Mouse (Mus musculus) intestine, embryonic 15.5 days (tissue): ENCODE results near the gene Cox4i2. TPM values are rescaled to one million over a fixed set of nuclear protein-coding genes. Genes with fewer than 3 reads are reported as not detected.
A peak's percentile ranks its signal among the peaks of the same experiment; 100 is the strongest.

Experiments used
- ATAC-seq: fragments of 200-750 bp; cut with Nextera tagmentation; 2 replicates; pipeline ENCODE4 v1.8.0; 2017; ENCODE audit warnings: moderate TSS enrichment, moderate library complexity
- H3K27ac ChIP-seq: fragments of 300-500 bp; sonication (generic); 2 replicates; pipeline ENCODE4 v1.5.1; 2015; ENCODE audit warnings: mild to moderate bottlenecking, inconsistent platforms
- H3K27me3 ChIP-seq: fragments of 300-500 bp; sonication (generic); replicated peaks from 2 replicates; pipeline ENCODE4 v1.6.1; 2015; ENCODE audit warnings: inconsistent platforms
- H3K36me3 ChIP-seq: fragments of 300-500 bp; sonication (generic); 2 replicates; pipeline ENCODE4 v1.6.1; 2015; ENCODE audit warnings: inconsistent platforms
- H3K4me1 ChIP-seq: fragments of 300-500 bp; sonication (generic); replicated peaks from 2 replicates; pipeline ENCODE4 v1.6.1; 2015; ENCODE audit warnings: inconsistent platforms
- H3K4me2 ChIP-seq: fragments of 300-500 bp; sonication (generic); replicated peaks from 2 replicates; pipeline ENCODE4 v1.6.1; 2015; ENCODE audit warnings: mild to moderate bottlenecking, inconsistent platforms
- H3K4me3 ChIP-seq: fragments of 300-500 bp; sonication (generic); replicated peaks from 2 replicates; pipeline ENCODE4 v1.5.1; 2015; ENCODE audit warnings: inconsistent platforms
- H3K9ac ChIP-seq: fragments of 300-500 bp; sonication (generic); 2 replicates; pipeline ENCODE4 v1.6.1; 2015; ENCODE audit warnings: inconsistent platforms
- H3K9me3 ChIP-seq: fragments of 300-500 bp; sonication (generic); 2 replicates; pipeline ENCODE4 v1.6.1; 2016; ENCODE audit warnings: inconsistent platforms
- WGBS: fragments of 180-500 bp; shearing (Covaris S2); methylation state at CpG from one replicate; pipeline ENCODE4 v1.1.7; 2015; 5-methylcytosine and 5-hydroxymethylcytosine counted together
- polyA plus RNA-seq: library from polyadenylated mRNA; unstranded; fragments of >200 nt; fragmentation: Nextera tagmentation; extraction: Ambion mirVana; gene quantifications from 2 replicates; pipeline ENCODE4 v1.2.1, GENCODE M21; 2015

Cox4i2 gene
- 12.2 and 14.2 TPM in 2 replicates for polyA plus RNA-seq

- Histone ChIP-seq H3K27me3 (no peaks in the 10 kb centered on the region), H3K4me1 (peaks cover 10% of the 10 kb centered on the region; the same call in 1 of the 2 replicates), H3K36me3 (no peaks in the 10 kb centered on the region), H3K4me3 (peak within 1 kb of the TSS; percentile 22), H3K9ac (peak within 1 kb of the TSS; percentile 9; the same call in 1 of the 2 replicates), H3K27ac (no peak within 1 kb of the TSS), H3K4me2 (peak within 1 kb of the TSS; percentile 60), H3K9me3 (no peaks in the 10 kb centered on the region)
- peak; percentile 45 for ATAC-seq
- WGBS = 7% methylated on average over 30 of the region's 30 CpGs
Measured at GRCm38 (mm10) chr2:152753944-152754711, at the start of gene Cox4i2. TSS of gene Cox4i2 (plus strand) at chr2:152754173.

DNA sequence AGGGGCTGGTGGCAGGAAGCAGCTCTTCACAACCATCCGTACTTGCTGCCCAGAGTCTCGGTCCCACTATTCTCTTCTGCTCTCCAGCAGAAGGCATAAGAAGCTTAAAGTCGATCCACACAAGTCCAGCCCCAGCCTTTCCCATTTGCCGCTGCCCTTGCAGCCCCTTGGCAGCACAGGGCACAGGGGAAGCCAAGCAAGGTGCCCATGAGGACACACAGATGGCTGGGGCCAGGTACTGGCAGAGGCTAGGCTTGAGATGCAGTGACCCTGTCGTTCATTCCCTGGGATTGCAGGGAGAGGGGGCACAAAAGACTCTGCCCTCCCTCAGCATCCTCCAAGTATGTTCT lies 49.7 kb upstream of the Cox4i2 start:
- Histone ChIP-seq H3K36me3 (peaks cover 61% of the 10 kb centered on the region), H3K4me3 (no peak overlapping the region), H3K27ac (no peak overlapping the region), H3K9ac (no peak overlapping the region), H3K9me3 (no peaks in the 10 kb centered on the region), H3K27me3 (no peaks in the 10 kb centered on the region), H3K4me1 (peaks cover 29% of the 10 kb centered on the region), H3K4me2 (no peak overlapping the region)
- no peak for ATAC-seq
- WGBS = 84% methylated on average over 5 of the region's 5 CpGs

DNA sequence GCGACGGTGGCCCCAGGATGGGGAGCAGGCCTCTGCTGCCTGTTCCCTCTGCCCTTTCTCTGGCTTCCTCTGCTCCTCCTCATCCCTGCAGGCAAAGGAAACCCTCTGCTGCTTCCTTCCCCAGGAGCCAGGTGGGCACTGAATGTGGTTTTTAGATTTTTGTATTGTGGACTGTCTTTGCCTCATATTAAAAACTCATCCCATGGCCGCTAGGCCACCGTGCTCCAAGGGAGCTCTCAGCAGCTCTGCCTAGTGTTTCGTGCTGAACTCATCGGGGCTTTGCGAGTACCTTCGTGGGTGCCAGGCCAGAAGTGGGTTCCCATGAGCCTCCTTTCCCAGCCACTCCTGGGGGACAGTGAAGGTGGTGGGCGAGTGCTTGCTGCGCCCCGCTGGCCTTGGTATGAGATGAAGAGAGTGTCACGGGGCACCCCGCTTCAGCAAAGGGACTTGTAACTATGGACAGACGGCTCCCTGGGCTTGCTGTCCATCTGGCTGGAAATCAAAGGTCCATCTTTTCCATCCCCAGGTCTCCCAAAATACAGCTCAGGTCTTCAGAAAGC lies 49.1 kb upstream of the Cox4i2 start:
- Histone ChIP-seq H3K36me3 (peaks cover 55% of the 10 kb centered on the region), H3K4me3 (no peak overlapping the region), H3K27me3 (no peaks in the 10 kb centered on the region), H3K9ac (no peak overlapping the region), H3K4me1 (peaks cover 32% of the 10 kb centered on the region), H3K27ac (no peak overlapping the region), H3K4me2 (no peak overlapping the region), H3K9me3 (no peaks in the 10 kb centered on the region)
- 94% methylated on average over 14 of the region's 14 CpGs for WGBS
- ATAC-seq = no peak

GRCm38 (mm10) chr2:152705993-152706571 lies 47.9 kb upstream of the Cox4i2 start:
- WGBS = 72% methylated on average over 22 of the region's 22 CpGs

DNA sequence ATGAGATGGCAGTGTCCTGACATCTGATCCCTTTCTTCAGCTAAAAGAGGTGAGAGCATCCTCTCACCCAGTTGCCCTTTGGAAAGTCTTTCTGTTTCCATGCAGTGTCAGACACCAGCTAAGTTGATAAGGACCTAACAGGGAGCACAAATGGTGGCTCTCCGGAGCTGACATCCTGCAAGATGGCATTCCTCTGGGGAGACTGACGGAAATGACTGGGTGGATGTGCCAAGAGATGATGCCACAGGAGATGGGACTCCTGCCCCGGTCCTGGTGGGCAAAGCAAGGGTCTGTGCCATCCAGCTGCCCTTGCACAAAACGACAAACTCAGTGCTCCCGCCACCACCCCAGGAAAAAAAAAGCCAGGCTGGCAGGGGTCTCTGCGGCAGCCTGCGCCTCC lies 46.8 kb upstream of the Cox4i2 start:
- H3K4me2 ChIP-seq = peak overlapping the region; percentile 64
- H3K9me3 ChIP-seq = no peaks in the 10 kb centered on the region
- H3K27me3 ChIP-seq = no peaks in the 10 kb centered on the region
- H3K36me3 ChIP-seq = peaks cover 33% of the 10 kb centered on the region
- peak; percentile 4 for ATAC-seq
- H3K9ac ChIP-seq = peak overlapping the region; percentile 62
- WGBS = 34% methylated on average over 7 of the region's 7 CpGs
- peak overlapping the region; percentile 39 for H3K4me3 ChIP-seq
- peaks cover 31% of the 10 kb centered on the region for H3K4me1 ChIP-seq
- peak overlapping the region; percentile 90 for H3K27ac ChIP-seq

More at GRCm38 (mm10) chr2:152705993-152706571, 47.9 kb upstream of the Cox4i2 start:
- H3K4me2 ChIP-seq = no peak overlapping the region
- H3K27me3 ChIP-seq = no peaks in the 10 kb centered on the region
- H3K36me3 ChIP-seq = peaks cover 44% of the 10 kb centered on the region
- no peaks in the 10 kb centered on the region for H3K9me3 ChIP-seq
- ATAC-seq = 0 out of 2 replicates have a peak, but pooled peaks have one; percentile 3
- H3K27ac ChIP-seq = peak overlapping the region; percentile 75
- H3K4me1 ChIP-seq = peaks cover 31% of the 10 kb centered on the region
- H3K4me3 ChIP-seq = no peak overlapping the region
- H3K9ac ChIP-seq = 0 out of 2 replicates have a peak overlapping the region, but pooled peaks have one; percentile 13

DNA sequence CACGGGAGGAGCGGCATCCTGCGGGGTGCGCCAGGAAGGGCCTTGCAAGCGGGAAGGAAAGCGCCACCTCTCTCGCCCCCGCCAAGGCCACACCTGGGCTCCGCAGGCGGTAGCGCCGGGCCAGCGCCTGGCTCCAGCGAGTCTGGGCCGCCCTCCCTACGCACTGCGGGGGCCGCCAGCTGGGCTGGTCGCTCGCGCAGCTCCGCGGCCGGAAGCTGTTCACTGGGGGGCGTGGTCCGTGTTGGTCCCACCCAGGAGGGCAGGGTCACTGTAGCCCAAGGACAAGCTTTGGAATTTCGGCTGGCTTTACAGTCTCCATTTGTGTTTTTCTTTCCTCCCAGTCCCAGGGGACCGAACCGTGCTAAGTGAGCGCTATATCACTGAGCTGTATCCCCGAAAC lies 46.3 kb upstream of the Cox4i2 start:
- H3K4me3 ChIP-seq = peak overlapping the region; percentile 39
- ATAC-seq = peak; percentile 97

DNA sequence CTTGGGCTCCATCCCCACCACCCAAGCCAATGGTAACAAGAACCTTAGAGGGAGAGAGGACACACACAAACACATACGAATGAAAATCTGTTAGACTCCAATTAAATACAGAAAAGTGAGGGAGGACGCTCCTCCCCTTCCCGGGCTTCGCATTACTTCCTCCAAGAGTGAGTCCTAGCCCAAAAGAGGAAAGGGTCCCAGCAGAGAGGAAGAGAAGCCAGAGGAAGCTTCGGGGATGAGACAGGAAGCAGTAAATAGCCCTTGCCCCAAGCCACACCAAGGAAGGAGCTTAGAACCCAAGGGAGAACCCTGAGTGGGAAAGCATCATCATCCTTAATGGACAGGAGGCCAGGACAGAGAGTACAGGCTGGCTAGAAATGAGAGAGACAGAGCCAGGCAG lies 44.9 kb upstream of the Cox4i2 start:
- Histone ChIP-seq H3K27ac (no peak overlapping the region), H3K27me3 (no peaks in the 10 kb centered on the region), H3K9me3 (no peaks in the 10 kb centered on the region), H3K4me3 (no peak overlapping the region), H3K9ac (no peak overlapping the region), H3K4me2 (no peak overlapping the region), H3K4me1 (peaks cover 31% of the 10 kb centered on the region), H3K36me3 (peaks cover 19% of the 10 kb centered on the region)
- ATAC-seq = no peak
- WGBS = 91% methylated on average over 5 of the region's 5 CpGs

More for the DNA sequence above, 46.3 kb upstream of the Cox4i2 start:
- H3K36me3 ChIP-seq = peaks cover 32% of the 10 kb centered on the region
- H3K9ac ChIP-seq = peak overlapping the region; percentile 62
- H3K27ac ChIP-seq = peak overlapping the region; percentile 90
- 3% methylated on average over 31 of the region's 31 CpGs for WGBS
- H3K4me1 ChIP-seq = peaks cover 31% of the 10 kb centered on the region
- H3K4me2 ChIP-seq = peak overlapping the region; percentile 64
- H3K27me3 ChIP-seq = no peaks in the 10 kb centered on the region
- H3K9me3 ChIP-seq = no peaks in the 10 kb centered on the region

- no peak overlapping the region for H3K27ac ChIP-seq
- no peak overlapping the region for H3K4me3 ChIP-seq
- 59% methylated on average over 6 of the region's 6 CpGs for WGBS
- H3K9me3 ChIP-seq = no peaks in the 10 kb centered on the region
- 0 out of 2 replicates have a peak, but pooled peaks have one; percentile 21 for ATAC-seq
- H3K4me1 ChIP-seq = peaks cover 2% of the 10 kb centered on the region; the same call in 1 of the 2 replicates
- no peak overlapping the region for H3K4me2 ChIP-seq
- no peaks in the 10 kb centered on the region for H3K27me3 ChIP-seq
- no peaks in the 10 kb centered on the region for H3K36me3 ChIP-seq
- H3K9ac ChIP-seq = no peak overlapping the region
Measured at GRCm38 (mm10) chr2:152716241-152716772, 37.7 kb upstream of the Cox4i2 start.

DNA sequence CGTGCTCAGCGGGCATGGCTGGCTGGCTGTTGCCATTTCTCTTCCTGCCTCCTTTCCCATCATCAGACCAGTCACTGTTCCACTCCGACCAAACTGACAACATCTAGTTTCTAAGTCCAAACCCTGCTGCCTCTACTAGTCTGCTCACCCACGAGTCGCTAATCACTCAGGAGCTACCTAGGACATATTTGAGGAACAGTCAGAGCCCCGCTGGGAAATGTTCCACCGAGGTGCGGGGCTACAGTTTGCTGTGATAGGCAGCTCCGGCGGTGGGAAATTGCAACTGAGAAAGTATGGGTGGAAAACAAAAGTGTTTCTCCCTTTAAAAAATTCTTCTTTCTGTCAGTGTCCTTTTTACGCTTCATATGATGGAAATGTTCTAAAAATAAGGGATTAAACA lies 36.3 kb upstream of the Cox4i2 start:
- no peaks in the 10 kb centered on the region for H3K9me3 ChIP-seq
- H3K4me2 ChIP-seq = no peak overlapping the region
- H3K36me3 ChIP-seq = no peaks in the 10 kb centered on the region
- no peak overlapping the region for H3K9ac ChIP-seq
- H3K4me3 ChIP-seq = no peak overlapping the region
- ATAC-seq = no peak
- H3K4me1 ChIP-seq = peaks cover 2% of the 10 kb centered on the region; the same call in 1 of the 2 replicates
- no peaks in the 10 kb centered on the region for H3K27me3 ChIP-seq
- H3K27ac ChIP-seq = no peak overlapping the region
- WGBS = 66% methylated on average over 11 of the region's 11 CpGs

- Histone ChIP-seq H3K27me3 (no peaks in the 10 kb centered on the region), H3K36me3 (no peaks in the 10 kb centered on the region), H3K4me2 (no peak overlapping the region), H3K9me3 (no peaks in the 10 kb centered on the region), H3K27ac (no peak overlapping the region), H3K4me1 (peaks cover 2% of the 10 kb centered on the region; the same call in 1 of the 2 replicates), H3K9ac (no peak overlapping the region), H3K4me3 (no peak overlapping the region)
- 40% methylated on average over 6 of the region's 6 CpGs for WGBS
- peak; percentile 38; the same call in 1 of the 2 replicates for ATAC-seq
Measured at GRCm38 (mm10) chr2:152718076-152718475, 35.9 kb upstream of the Cox4i2 start.

DNA sequence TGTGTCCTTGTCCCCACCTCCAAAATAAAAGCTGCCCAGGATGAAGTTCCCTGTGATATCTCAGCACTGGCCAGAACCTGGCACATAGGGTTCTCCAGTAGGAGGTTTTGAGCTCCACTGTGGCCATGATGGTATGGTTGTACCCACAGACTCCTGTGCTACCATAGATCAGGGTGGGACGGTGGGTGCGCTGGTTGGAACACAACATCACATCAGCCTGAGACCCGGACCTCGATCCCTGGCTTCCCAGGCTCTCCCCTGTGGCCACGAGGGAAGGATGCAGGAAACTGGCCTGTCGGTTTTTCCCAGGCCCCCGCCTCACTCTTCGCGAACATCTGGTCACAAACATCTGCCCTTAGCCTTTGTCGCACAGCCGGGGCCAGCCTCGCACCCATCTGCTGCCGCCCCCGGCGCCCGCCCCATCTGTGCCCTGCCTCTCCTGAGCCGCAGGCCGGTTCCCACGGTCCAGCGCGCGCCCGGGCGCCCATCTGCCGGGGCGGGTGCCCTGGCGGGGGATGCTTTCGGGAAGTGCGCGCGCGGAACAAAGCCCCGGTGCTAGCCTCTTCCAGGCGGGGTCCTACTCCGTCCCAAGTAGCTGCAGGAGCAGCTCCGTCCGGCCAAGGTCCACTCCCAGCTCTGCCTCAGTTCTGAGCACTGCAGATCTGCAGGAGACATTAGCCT lies 30.2 kb upstream of the Cox4i2 start:
- H3K9me3 ChIP-seq = no peaks in the 10 kb centered on the region
- no peaks in the 10 kb centered on the region for H3K27me3 ChIP-seq
- peaks cover 39% of the 10 kb centered on the region for H3K4me1 ChIP-seq
- H3K36me3 ChIP-seq = no peaks in the 10 kb centered on the region
- H3K9ac ChIP-seq = peak overlapping the region; percentile 59
- H3K27ac ChIP-seq = no peak overlapping the region; the same call in 1 of the 2 replicates
- 4% methylated on average over 37 of the region's 37 CpGs for WGBS
- peak; percentile 48 for ATAC-seq
- peak overlapping the region; percentile 31 for H3K4me3 ChIP-seq
- H3K4me2 ChIP-seq = peak overlapping the region; percentile 83
